Mouse (Mus musculus) sigmoid colon, adult 10 weeks (tissue): Measurements from ENCODE around the gene Tcn2. TPM values are rescaled to one million over a fixed set of nuclear protein-coding genes. Genes with fewer than 3 reads are reported as not detected.

Experiments used
- polyA plus RNA-seq: library from polyadenylated mRNA; stranded (reverse); fragments of 350-450 nt; fragmentation: Illumina TruSeq; extraction: RNeasy Lipid Tissue Mini Kit (QIAGEN cat#74804); gene quantifications from one replicate; pipeline ENCODE4 v1.2.3, GENCODE M21; 2014; ENCODE audit warnings: low read depth, low replicate concordance

Gene Tcn2
- 2.2 TPM for polyA plus RNA-seq

DNA sequence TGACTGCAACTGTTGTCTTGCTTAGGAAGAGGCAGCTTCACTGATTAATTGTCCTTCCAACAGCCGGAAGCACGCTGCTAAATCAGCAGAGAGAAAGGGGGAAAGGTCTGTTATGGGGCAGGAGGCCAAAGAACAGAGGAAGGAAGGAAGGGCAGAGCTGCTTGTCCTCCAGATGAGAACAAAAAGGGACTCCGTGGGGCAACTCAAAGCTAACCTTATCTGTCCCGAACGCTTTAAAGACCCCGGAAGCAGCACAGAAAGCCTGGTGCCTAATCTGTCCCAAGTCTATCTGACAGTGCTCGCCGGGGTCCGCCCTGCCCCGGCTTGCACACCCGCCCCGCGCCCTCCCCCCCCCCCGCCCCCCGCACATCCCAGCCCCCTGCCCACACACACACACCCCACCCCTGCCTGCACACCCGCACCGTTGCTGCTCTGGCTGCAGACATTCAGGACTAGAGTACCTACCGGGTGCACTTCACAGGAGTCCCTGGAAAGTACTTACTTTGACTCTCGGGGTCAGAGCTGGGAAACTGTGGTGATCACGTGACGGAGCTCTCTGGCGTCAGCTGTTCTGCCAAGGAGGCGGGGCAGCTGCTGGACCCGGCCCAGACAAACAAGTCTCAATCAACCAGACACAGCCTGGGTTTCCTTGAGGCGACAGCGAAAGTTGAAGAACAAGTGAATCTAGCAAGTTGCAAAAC, at the start of gene Tcn2:
Gene Tcn2 (minus strand): TSS at position 649 of the 701 bp plus-strand sequence.

GRCm38 (mm10) chr11:3976678-3977077, 44.7 kb upstream of the Tcn2 start, which contains the start of gene 4930556J24Rik:
Gene 4930556J24Rik, minus strand, starts transcription at chr11:3976778.

GRCm38 (mm10) chr11:3963610-3964415, 31.9 kb upstream of the Tcn2 start, which contains the start of gene Pes1:
Gene Pes1, plus strand, starts transcription at chr11:3963975.

GRCm38 (mm10) chr11:3914109-3914840, 17.7 kb downstream of the Tcn2 start, which contains the start of gene Slc35e4:
Gene Slc35e4, minus strand, starts transcription at chr11:3914664.

DNA sequence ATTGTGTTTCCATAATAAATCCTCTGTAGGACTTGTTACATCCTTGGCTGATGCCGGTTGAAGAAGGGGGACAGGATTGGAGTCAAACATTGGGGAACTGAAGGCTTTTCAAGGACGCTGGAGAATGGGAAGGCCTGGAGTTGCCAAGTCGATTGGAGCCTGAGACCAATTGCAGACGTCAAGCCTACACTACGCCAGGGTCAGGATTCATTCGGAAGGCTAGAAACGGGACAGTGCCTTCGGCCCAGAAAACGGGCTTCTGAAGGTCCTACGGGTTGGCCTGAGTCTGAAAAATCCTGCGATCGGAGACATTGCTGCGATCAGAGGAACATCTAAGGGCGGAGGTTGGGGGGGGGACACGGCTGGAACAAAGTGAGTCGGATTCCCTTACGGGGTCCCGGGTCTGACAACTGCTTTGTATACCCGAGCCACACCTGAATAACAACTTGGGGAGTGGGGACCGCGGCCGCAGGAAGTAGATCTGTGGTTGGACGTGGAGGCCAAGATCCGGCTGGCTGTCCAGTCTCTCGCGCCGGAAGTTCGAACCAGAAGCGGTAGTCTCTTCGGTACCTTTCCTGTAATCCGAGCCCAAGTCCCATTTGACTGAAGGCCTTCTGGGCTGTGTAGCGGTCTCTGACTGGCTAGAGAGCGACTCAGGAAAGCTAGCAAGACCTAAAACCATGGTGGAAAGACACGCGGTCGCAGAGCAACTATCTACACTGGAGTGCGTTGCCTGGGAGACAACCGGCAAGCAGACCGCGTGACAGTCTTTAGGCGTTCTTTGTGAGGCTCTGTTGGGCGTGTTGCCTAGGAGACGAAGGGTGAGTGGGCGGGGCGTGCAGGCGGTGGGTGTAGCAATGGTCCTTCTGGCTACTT, 37.3 kb downstream of the Tcn2 start, which contains the start of the genes 4921536K21Rik and Dusp18:
Gene 4921536K21Rik (minus strand): TSS at position 693 of the 876 bp plus-strand sequence.
Gene Dusp18 (plus strand): TSS at position 835 of the 876 bp plus-strand sequence.

Other genes starting within 250 kb of the Tcn2 start
- gene Osbp2, start 68.3 kb downstream of the Tcn2 start, polyA plus RNA-seq: not detected
- 1.1 TPM for gene 4921536K21Rik, start 37.1 kb downstream of the Tcn2 start, polyA plus RNA-seq
- 8.5 TPM for gene Dusp18, start 36.9 kb downstream of the Tcn2 start, polyA plus RNA-seq
- 0.19 TPM for gene Slc35e4, start 17.5 kb downstream of the Tcn2 start, polyA plus RNA-seq
- gene Pes1, start 31.8 kb upstream of the Tcn2 start, polyA plus RNA-seq: 14.2 TPM
- not detected for gene 4930556J24Rik, start 44.6 kb upstream of the Tcn2 start, polyA plus RNA-seq
- 1.8 TPM for gene Gal3st1, start 51.5 kb upstream of the Tcn2 start, polyA plus RNA-seq
- 0.13 TPM for gene Sec14l4, start 99.3 kb upstream of the Tcn2 start, polyA plus RNA-seq
- not detected for gene Sec14l3, start 132.7 kb upstream of the Tcn2 start, polyA plus RNA-seq
- 3.6 TPM for gene Mtfp1, start 163.3 kb upstream of the Tcn2 start, polyA plus RNA-seq
- gene Sec14l2, start 191.3 kb upstream of the Tcn2 start, polyA plus RNA-seq: 0.54 TPM
- gene Rnf215, start 203.0 kb upstream of the Tcn2 start, polyA plus RNA-seq: 3.1 TPM
- 2.7 TPM for gene Ccdc157, start 228.1 kb upstream of the Tcn2 start, polyA plus RNA-seq
- 13.8 TPM for gene Sf3a1, start 228.2 kb upstream of the Tcn2 start, polyA plus RNA-seq